Mouse (Mus musculus): Measurements from ENCODE around the gene Fam3a. TPM values are rescaled to one million over a fixed set of nuclear protein-coding genes. Genes with fewer than 3 reads are reported as not detected.

Gene Fam3a
- total RNA-seq, 1 experiment from 2014 or later: 27.9 TPM

- ATAC-seq (ENCODE audit: extremely low read depth, insufficient number of reproducible peaks, low FRiP score, poor library complexity, severe bottlenecking): peak; percentile 80
Measured at GRCm38 (mm10) chrX:74353467-74353770, 39.7 kb downstream of the Fam3a start, which contains the start of gene Lage3. Gene Lage3, minus strand, starts transcription at chrX:74353618.

GRCm38 (mm10) chrX:74352645-74353466 lies 40.2 kb downstream of the Fam3a start:
- no peak for ATAC-seq (ENCODE audit: extremely low read depth, insufficient number of reproducible peaks, low FRiP score, poor library complexity, severe bottlenecking)

Other genes starting within 250 kb of the Fam3a start
- gene Tex28, start 225.4 kb downstream of the Fam3a start, total RNA-seq (2017): not detected in 2 replicates
- gene Tktl1, start 216.0 kb downstream of the Fam3a start, total RNA-seq (2017): 0.35 and 0.49 TPM in 2 replicates
- gene Flna, start 143.5 kb downstream of the Fam3a start, total RNA-seq (2017): 1,056 and 1,114 TPM in 2 replicates
- gene Emd, start 138.6 kb downstream of the Fam3a start, total RNA-seq (2017): 61.5 and 63.0 TPM in 2 replicates
- gene Rpl10, start 122.5 kb downstream of the Fam3a start, total RNA-seq (2017): 816 and 927 TPM in 2 replicates
- 124 and 125 TPM in 2 replicates for gene Taz, start 111.4 kb downstream of the Fam3a start, total RNA-seq (2017)
- 31.2 and 32.5 TPM in 2 replicates for gene Dnase1l1, start 110.9 kb downstream of the Fam3a start, total RNA-seq (2017)
- 400 and 416 TPM in 2 replicates for gene Atp6ap1, start 96.2 kb downstream of the Fam3a start, total RNA-seq (2017)
- gene Gdi1, start 88.3 kb downstream of the Fam3a start, total RNA-seq (2017): 256 and 284 TPM in 2 replicates
- gene Fam50a, start 80.2 kb downstream of the Fam3a start, total RNA-seq (2017): 85.7 and 97.0 TPM in 2 replicates
- gene Plxna3, start 64.2 kb downstream of the Fam3a start, total RNA-seq (2017): 2.9 and 3.4 TPM in 2 replicates
- 3.6 and 4.5 TPM in 2 replicates for gene Lage3, start 39.7 kb downstream of the Fam3a start, total RNA-seq (2017)
- 7.8 and 7.9 TPM in 2 replicates for gene Ubl4a, start 20.1 kb downstream of the Fam3a start, total RNA-seq (2017)
- gene Slc10a3, start 19.9 kb downstream of the Fam3a start, total RNA-seq (2017): 12.9 and 14.2 TPM in 2 replicates
- 48.4 and 59.4 TPM in 2 replicates for gene Ikbkg, start within 50 bp of the Fam3a start, total RNA-seq (2017)
- gene G6pdx, start 35.9 kb upstream of the Fam3a start, total RNA-seq (2017): 95.0 and 103 TPM in 2 replicates
- not detected in 2 replicates for gene Gm6880, start 88.1 kb upstream of the Fam3a start, total RNA-seq (2017)
- not detected in 2 replicates for gene Olfr1326-ps1, start 181.6 kb upstream of the Fam3a start, total RNA-seq (2017)
- not detected in 2 replicates for gene Olfr1325, start 199.4 kb upstream of the Fam3a start, total RNA-seq (2017)